Mouse (Mus musculus) ES-E14 (cell line): ENCODE measurements at regions not wholly inside any gene's neighbourhood (a gene's known extent, or its start where the extent isn't known, plus 50 kb on each side); places are given as distances from the start of the nearest gene placed in this dataset.
A peak's percentile ranks its signal among the peaks of the same experiment; 100 is the strongest.

Experiments
- DNase-seq: peaks from one replicate; pipeline ENCODE4 v3.0.0-alpha.2; 2013; ENCODE audit warnings: low read depth, low spot score
- H3K27ac ChIP-seq: 2 replicates; pipeline ENCODE4 v1.5.1; 2012; ENCODE audit warnings: low read depth, mild to moderate bottlenecking, low read length, moderate library complexity, mixed read lengths; ENCODE audit not compliant: poor library complexity, insufficient read depth, severe bottlenecking
- H3K36me3 ChIP-seq: 2 replicates; pipeline ENCODE4 v1.6.1; 2012; ENCODE audit warnings: mild to moderate bottlenecking, low read length, moderate library complexity, mixed read lengths; ENCODE audit not compliant: control insufficient read depth, poor library complexity, insufficient read depth, severe bottlenecking
- H3K4me1 ChIP-seq, 2 experiments: fragments of 150-350 bp in 1 of 2; sonication (generic) in 1 of 2; 2 replicates each; pipeline ENCODE4 v1.6.1; 2012; ENCODE audit warnings: low read length in 2 of 2, mild to moderate bottlenecking in 1 of 2, mixed read lengths in 1 of 2; ENCODE audit not compliant: control insufficient read depth in 2 of 2, insufficient read depth in 2 of 2, poor library complexity in 1 of 2
- H3K4me3 ChIP-seq, 2 experiments: fragments of 150-350 bp in 1 of 2; sonication (generic) in 1 of 2; 2 replicates each; pipeline ENCODE4 v1.5.1; 2012; ENCODE audit warnings: low read length in 2 of 2, low read depth in 1 of 2, mild to moderate bottlenecking in 1 of 2, mixed read lengths in 1 of 2; ENCODE audit not compliant: insufficient read depth in 1 of 2, poor library complexity in 1 of 2, severe bottlenecking in 1 of 2
- H3K9ac ChIP-seq: 2 replicates; pipeline ENCODE4 v1.6.1; 2012; ENCODE audit warnings: low read depth, mild to moderate bottlenecking, low read length, mixed read lengths; ENCODE audit not compliant: poor library complexity, insufficient read depth, severe bottlenecking
- H3K9me3 ChIP-seq: fragments of 150-350 bp; sonication (generic); 2 replicates; pipeline ENCODE4 v1.6.1; 2012; ENCODE audit warnings: low read depth, mild to moderate bottlenecking, low read length; ENCODE audit not compliant: control insufficient read depth, insufficient read depth
- CHD2 ChIP-seq: IDR thresholded peaks from 2 replicates; pipeline ENCODE4 v1.6.1; 2014; ENCODE audit warnings: mild to moderate bottlenecking, low read depth, low read length, inconsistent platforms
- HCFC1 ChIP-seq: IDR thresholded peaks from 2 replicates; pipeline ENCODE4 v1.6.1; 2012; ENCODE audit warnings: low read length, inconsistent platforms, borderline replicate concordance; ENCODE audit not compliant: insufficient read depth
- MAFK ChIP-seq: IDR thresholded peaks from 2 replicates; pipeline ENCODE4 v1.6.1; 2014; ENCODE audit warnings: mild to moderate bottlenecking, low read depth, low read length, inconsistent platforms; ENCODE audit not compliant: insufficient read depth
- ZC3H11A ChIP-seq: IDR thresholded peaks from 2 replicates; pipeline ENCODE4 v1.6.1; 2012; ENCODE audit warnings: low read depth, mild to moderate bottlenecking, inconsistent platforms, low read length, borderline replicate concordance
- ZNF384 ChIP-seq: IDR thresholded peaks from 2 replicates; pipeline ENCODE4 v1.6.1; 2012; ENCODE audit warnings: low read depth, low read length, inconsistent platforms
- in situ Hi-C, 2 experiments: fragments of 600-800 bp; cut with MboI; formaldehyde crosslinking; loops; one replicate each; pipeline ENCODE4 v1.15.1; 2025; ENCODE audit warnings: low sequenced_read_pairs in 2 of 2, inconsistent platforms in 1 of 2; ENCODE audit not compliant: unreplicated experiment in 2 of 2

DNA sequence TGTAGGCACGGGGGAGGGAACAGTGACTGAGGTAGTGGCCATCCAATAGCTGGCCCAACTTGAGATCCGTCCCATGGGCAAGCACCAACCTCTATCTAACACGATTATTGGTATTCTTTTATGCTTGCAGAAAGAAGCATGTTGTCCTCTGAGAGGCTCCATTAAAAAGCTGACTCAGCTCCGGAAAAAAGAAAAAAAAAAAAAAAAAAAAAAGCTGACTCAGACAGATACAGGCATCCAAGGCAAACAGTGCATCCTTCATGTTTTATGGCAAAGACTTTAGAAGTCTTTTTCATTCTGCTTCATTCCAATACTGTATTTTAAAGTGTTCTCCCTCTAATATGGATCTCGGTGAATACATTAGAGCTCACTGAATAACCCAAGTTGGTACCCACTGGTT, 162.0 kb upstream of the Sphkap start:
- peak; percentile 70; the same call in 1 of the 2 replicates for TF ChIP-seq MAFK
- TF ChIP-seq ZNF384, result no peak
- DNase-seq, result no peak
- Histone ChIP-seq H3K9me3 (no peaks in the 10 kb centered on the region), H3K9ac (no peak overlapping the region), H3K27ac (no peak overlapping the region), H3K36me3 (no peaks in the 10 kb centered on the region), H3K4me1 (no peaks in the 10 kb centered on the region), H3K4me3 (no peak overlapping the region)
- in situ Hi-C loops, result no loop called here

DNA sequence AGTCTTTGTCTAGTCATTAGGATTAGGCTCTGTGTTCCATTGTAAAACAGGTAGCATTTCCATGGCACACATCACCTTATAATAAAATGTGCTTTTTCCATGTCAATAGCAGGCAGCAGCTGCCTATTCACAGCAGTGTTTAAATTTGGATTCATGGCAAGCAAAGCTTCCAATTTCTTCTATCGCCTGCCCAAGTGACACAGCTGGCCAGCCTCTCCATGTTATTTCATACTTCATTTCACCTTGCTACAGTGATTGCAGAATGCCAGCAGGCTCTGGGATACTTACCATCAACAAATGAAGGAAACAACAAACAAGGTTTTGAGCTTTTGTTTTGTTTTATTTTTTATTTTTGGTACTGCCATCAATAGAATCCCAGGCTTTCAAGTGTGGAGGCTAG, 160.7 kb upstream of the Sphkap start:
- Histone ChIP-seq H3K9ac (no peak overlapping the region), H3K4me1 (no peaks in the 10 kb centered on the region), H3K27ac (no peak overlapping the region), H3K36me3 (no peaks in the 10 kb centered on the region), H3K9me3 (no peaks in the 10 kb centered on the region), H3K4me3 (no peak overlapping the region)
- in situ Hi-C loops, result no loop called here
- DNase-seq, result no peak
- no peak for TF ChIP-seq ZC3H11A

DNA sequence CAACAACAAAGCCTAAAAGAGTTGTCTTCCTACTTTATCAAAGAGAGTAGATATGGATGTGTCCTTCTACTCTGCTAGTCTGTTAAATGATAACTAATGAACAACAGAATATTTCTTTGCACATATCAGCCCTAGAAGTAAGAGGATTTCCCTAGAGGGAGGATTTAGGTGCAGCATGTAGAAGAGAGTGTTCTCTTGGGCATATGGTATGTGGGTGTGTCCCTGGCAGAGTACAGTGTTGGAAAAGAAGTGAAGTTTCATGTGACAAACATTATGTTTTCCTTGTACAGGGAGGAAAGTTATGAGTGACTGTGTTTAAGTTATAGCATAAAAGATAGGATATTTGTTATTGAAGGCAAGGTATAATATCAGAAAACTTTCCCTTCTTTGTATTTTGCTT, 143.6 kb upstream of the Sphkap start:
- H3K27ac ChIP-seq, result no peak overlapping the region
- TF ChIP-seq MAFK (no peak), HCFC1 (no peak), ZC3H11A (no peak), CHD2 (no peak), ZNF384 (no peak)
- DNase-seq, result no peak
- H3K9ac ChIP-seq, result no peak overlapping the region
- H3K36me3 ChIP-seq, result no peaks in the 10 kb centered on the region
- H3K4me1 ChIP-seq, result no peaks in the 10 kb centered on the region
- in situ Hi-C loops, result no loop called here
- no peak overlapping the region for H3K4me3 ChIP-seq
- no peaks in the 10 kb centered on the region for H3K9me3 ChIP-seq

DNA sequence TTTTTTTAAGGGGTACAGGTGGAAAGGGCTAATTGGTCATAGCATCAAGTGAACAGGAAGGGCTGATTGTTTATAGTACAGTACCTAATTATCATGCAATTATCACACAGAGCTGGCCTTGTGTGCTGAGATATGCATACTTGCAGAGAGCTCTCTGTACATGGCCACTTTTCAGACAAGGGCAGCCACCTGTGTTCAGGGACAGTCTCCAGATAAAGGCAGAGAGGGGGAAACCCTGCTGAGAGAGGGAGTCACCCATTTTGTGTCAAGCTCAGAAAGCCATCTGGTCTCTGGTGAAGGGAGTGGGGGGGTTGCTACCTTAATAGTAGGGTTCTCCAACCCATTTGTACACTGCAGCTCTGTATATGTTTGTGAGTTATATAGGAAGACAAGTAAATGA, 127.5 kb upstream of the Sphkap start:
- TF ChIP-seq HCFC1, result no peak
- TF ChIP-seq CHD2, result no peak
- TF ChIP-seq MAFK, result no peak
- no peak overlapping the region for H3K27ac ChIP-seq
- 0 out of 4 replicates have a peak, but pooled peaks cover 0 to 2% of the 10 kb centered on the region in 2 experiments for H3K4me1 ChIP-seq
- no peak overlapping the region for H3K4me3 ChIP-seq
- no peaks in the 10 kb centered on the region for H3K9me3 ChIP-seq
- H3K9ac ChIP-seq, result no peak overlapping the region
- in situ Hi-C loops, result no loop called here
- no peaks in the 10 kb centered on the region for H3K36me3 ChIP-seq
- no peak for DNase-seq

DNA sequence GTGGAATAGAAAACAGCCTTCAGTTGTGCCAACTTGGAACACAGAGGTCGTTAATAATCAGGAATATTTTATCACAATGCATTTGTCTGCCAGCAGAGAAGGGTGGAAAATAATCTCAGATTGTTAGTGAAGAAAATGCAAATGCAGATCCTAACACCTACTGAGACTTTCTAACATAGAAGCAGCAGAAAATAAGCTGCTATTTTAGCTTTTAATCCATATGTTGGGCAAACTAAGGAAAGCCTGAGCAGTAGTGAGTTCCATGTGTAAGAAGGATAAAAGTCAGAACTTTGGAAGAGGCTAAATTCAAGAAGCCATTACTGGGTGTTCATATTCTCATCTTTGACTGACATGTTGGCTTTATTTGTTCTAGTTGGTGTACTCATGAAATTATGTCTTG, 119.8 kb upstream of the Sphkap start:
- H3K36me3 ChIP-seq, result no peaks in the 10 kb centered on the region
- H3K9me3 ChIP-seq, result no peaks in the 10 kb centered on the region
- in situ Hi-C loops, result no loop called here
- H3K27ac ChIP-seq, result no peak overlapping the region
- DNase-seq, result no peak
- no peaks in the 10 kb centered on the region for H3K4me1 ChIP-seq
- no peak for TF ChIP-seq ZC3H11A
- no peak for TF ChIP-seq MAFK
- TF ChIP-seq CHD2, result no peak
- TF ChIP-seq HCFC1, result no peak
- no peak for TF ChIP-seq ZNF384
- H3K9ac ChIP-seq, result no peak overlapping the region
- H3K4me3 ChIP-seq, result no peak overlapping the region
